8 mouse cellular contexts compared by ENCODE assay signal in genomic region chr11:74837694-74838431, GRCm38 (mm10). TPM values are rescaled to one million over a fixed set of nuclear protein-coding genes. Genes with fewer than 3 reads are reported as not detected.
A peak's percentile ranks its signal among the peaks of the same experiment; 100 is the strongest.
DNase-seq lines count a peak whose midpoint lies in the region; ATAC-seq lines count a peak whose summit lies in the region.

No protein-coding gene starts in this region.

- no peaks in the 10 kb centered on the region for H3K27me3 ChIP-seq in hindbrain, embryonic 14.5 days (ENCODE audit: control insufficient read depth, insufficient read depth, low read length)

- peak overlapping the region; percentile 68 for H3K4me2 ChIP-seq in hindbrain, embryonic 14.5 days (replicated peaks)

- H3K4me1 ChIP-seq in hindbrain, embryonic 14.5 days (replicated peaks; ENCODE audit: control insufficient read depth, insufficient read depth, low read length): peaks cover 20% of the 10 kb centered on the region

- DNase-seq in T-cell, adult 2 months (ENCODE audit: low spot score): peak; percentile 98
- DNase-seq in cerebellum, postnatal 36 days: peak; percentile 91 to 97
- DNase-seq in frontal cortex, postnatal 36 days (ENCODE audit: low spot score in 2 of 2): peak; percentile 91 to 94
- peak; percentile 78 for DNase-seq in hindbrain, embryonic 14.5 days (ENCODE audit: low spot score)
- DNase-seq in left cerebral cortex, adult 11 months (ENCODE audit: low spot score): peak; percentile 89
- peak; percentile 97 for DNase-seq in lung, postnatal 36 days
- DNase-seq in retina, embryonic 14.5 days (ENCODE audit: low spot score): peak; percentile 85
- DNase-seq in thymus, postnatal 36 days: peak; percentile 96 to 98

- peaks cover 17% of the 10 kb centered on the region for H3K36me3 ChIP-seq in hindbrain, embryonic 14.5 days (replicated peaks; ENCODE audit: control insufficient read depth, insufficient read depth)

- peak overlapping the region; percentile 61 for H3K9ac ChIP-seq in hindbrain, embryonic 14.5 days

- under 1% methylated on average over 52 of the region's 54 CpGs for WGBS in hindbrain, embryonic 14.5 days

- peak overlapping the region; percentile 47 for H3K4me3 ChIP-seq in hindbrain, embryonic 14.5 days (replicated peaks; ENCODE audit: low read length)

- ATAC-seq in hindbrain, embryonic 14.5 days (ENCODE audit: low FRiP score): peak; percentile 69

- H3K27ac ChIP-seq in hindbrain, embryonic 14.5 days: peak overlapping the region; percentile 88

- no peaks in the 10 kb centered on the region for H3K9me3 ChIP-seq in hindbrain, embryonic 14.5 days (ENCODE audit: control insufficient read depth, low read length)

RNA-seq across cellular contexts. Expression of gene Mnt, which starts 7.1 kb away (rescaled TPM):
- 8.3 and 8.8 TPM in 2 replicates for polyA plus RNA-seq in hindbrain, embryonic 14.5 days (2014; fragmentation: Nextera tagmentation; extraction: Ambion mirVana)

RNA-seq across cellular contexts. Expression of gene Sgsm2, which starts 59.0 kb away (rescaled TPM):
- polyA plus RNA-seq in hindbrain, embryonic 14.5 days (2014; fragmentation: Nextera tagmentation; extraction: Ambion mirVana): 23.7 and 28.9 TPM in 2 replicates

Comparison
In these comparisons a context has a peak if more than half of its experiments do, and no peak if none do; other contexts are left out.
1. Peak in every context shown above with its lines: DNase-seq, ATAC-seq, H3K4me3 ChIP-seq and H3K27ac ChIP-seq.